In the genomic region with DNA sequence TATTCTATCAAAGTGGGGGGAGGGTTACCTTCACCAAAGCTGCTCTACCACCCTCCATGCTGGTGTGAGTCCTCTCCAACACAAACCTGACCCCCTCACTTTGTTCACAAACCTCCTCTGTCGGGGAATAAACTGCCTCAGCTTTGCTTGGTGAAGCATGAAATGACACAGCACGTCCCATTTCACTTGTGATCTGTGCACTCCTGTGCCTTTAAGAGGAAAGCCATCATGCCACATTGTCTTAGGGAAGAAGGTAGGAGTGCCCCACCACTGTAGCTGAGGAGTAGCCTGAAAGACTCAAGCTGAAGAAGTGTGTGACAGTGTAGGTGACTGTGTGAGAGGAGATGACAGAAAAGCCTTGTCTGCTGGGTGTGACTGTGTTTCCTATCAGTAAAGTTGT, we compare ENCODE assay signal across 12 mouse cellular contexts. TPM values are rescaled to one million over a fixed set of nuclear protein-coding genes. Genes with fewer than 3 reads are reported as not detected.
A peak's percentile ranks its signal among the peaks of the same experiment; 100 is the strongest.
DNase-seq lines count a peak whose midpoint lies in the region; ATAC-seq and TF ChIP-seq lines count a peak whose summit lies in the region.
"Had no signal": no experiment of that assay in that cellular context is flagged by ENCODE, and none has a peak within 500 bp of the region (broad histone marks: within the 10 kb centered on the region; RNA-seq: fewer than 3 reads in every experiment).

No protein-coding gene starts in this region.

- TF ChIP-seq RAD21 in MEL (IDR thresholded peaks at IDR 0.05; ENCODE audit: low read depth, low read length) = no peak

- no peak overlapping the region for H3K4me3 ChIP-seq in forebrain, embryonic 12.5 days (replicated peaks)
- no peak overlapping the region for H3K4me3 ChIP-seq in forebrain, postnatal 0 days (ENCODE audit: low read depth, low read length)
- no peak overlapping the region for H3K4me3 ChIP-seq in kidney, embryonic 15.5 days (replicated peaks)
- no peak overlapping the region for H3K4me3 ChIP-seq in MEL (ENCODE audit: control insufficient read depth in 1 of 2, insufficient read depth in 1 of 2, low read depth in 2 of 2, low read length in 2 of 2)
- peak overlapping the region; percentile 15 to 31; a peak in 2 of 4 replicates for H3K4me3 ChIP-seq in liver, embryonic 14.5 days (ENCODE audit: insufficient read depth in 1 of 2, low read depth in 2 of 2, low read length in 2 of 2)
- H3K4me3 ChIP-seq: gastrocnemius, adult 2 months; limb, embryonic 12.5 days had no signal

- 0 out of 2 replicates have a peak overlapping the region, but pooled peaks have one; percentile 13 for H3K4me2 ChIP-seq in forebrain, embryonic 12.5 days
- no peak overlapping the region for H3K4me2 ChIP-seq in forebrain, postnatal 0 days (ENCODE audit: low read depth)
- H3K4me2 ChIP-seq in kidney, embryonic 15.5 days = peak overlapping the region; percentile 11; the same call in 1 of the 2 replicates
- peak overlapping the region; percentile 81 for H3K4me2 ChIP-seq in liver, embryonic 14.5 days (ENCODE audit: low read depth)
- H3K4me2 ChIP-seq: hindbrain, embryonic 14.5 days; limb, embryonic 12.5 days had no signal

- ATAC-seq in forebrain, embryonic 12.5 days (ENCODE audit: low FRiP score) = no peak
- no peak for ATAC-seq in forebrain, postnatal 0 days
- ATAC-seq in kidney, embryonic 15.5 days (replicated peaks; ENCODE audit: low FRiP score) = no peak
- ATAC-seq in liver, embryonic 14.5 days (ENCODE audit: insufficient read depth) = no peak

- no peak for TF ChIP-seq EP300 in MEL (IDR thresholded peaks at IDR 0.05; ENCODE audit: low read depth in 1 of 2, low read length in 2 of 2)
- no peak for TF ChIP-seq EP300 in liver, embryonic 14.5 days (IDR thresholded peaks at IDR 0.05; ENCODE audit: low read depth)

- no peak for TF ChIP-seq CTCF in forebrain, postnatal 0 days (IDR thresholded peaks at IDR 0.05; ENCODE audit: low read depth)
- TF ChIP-seq CTCF in MEL (IDR thresholded peaks at IDR 0.05 in 2 of 3, conservative IDR thresholded peaks at IDR 0.05 in 1 of 3; ENCODE audit: control insufficient read depth in 1 of 3, insufficient read depth in 1 of 3, low read depth in 2 of 3, low read length in 3 of 3, poor library complexity in 1 of 3, severe bottlenecking in 1 of 3) = no peak
- no peak for TF ChIP-seq CTCF in liver, embryonic 14.5 days (IDR thresholded peaks at IDR 0.05; ENCODE audit: low read depth)

- H3K36me3 ChIP-seq in forebrain, embryonic 12.5 days (replicated peaks) = no peaks in the 10 kb centered on the region
- no peaks in the 10 kb centered on the region for H3K36me3 ChIP-seq in forebrain, postnatal 0 days (ENCODE audit: insufficient read depth)
- H3K36me3 ChIP-seq in kidney, embryonic 15.5 days = no peaks in the 10 kb centered on the region
- peaks cover 0 to 45% of the 10 kb centered on the region in 2 experiments; a peak in 2 of 4 replicates for H3K36me3 ChIP-seq in MEL (ENCODE audit: control insufficient read depth in 1 of 2, insufficient read depth in 2 of 2, low read length in 2 of 2)
- no peaks in the 10 kb centered on the region for H3K36me3 ChIP-seq in liver, embryonic 14.5 days (replicated peaks; ENCODE audit: control insufficient read depth, insufficient read depth, low read depth)
- H3K36me3 ChIP-seq: limb, embryonic 12.5 days had no signal

- peak overlapping the region; percentile 25; the same call in 1 of the 2 replicates for H3K9ac ChIP-seq in forebrain, embryonic 12.5 days
- no peak overlapping the region for H3K9ac ChIP-seq in forebrain, postnatal 0 days
- no peak overlapping the region for H3K9ac ChIP-seq in kidney, embryonic 15.5 days
- H3K9ac ChIP-seq in MEL (ENCODE audit: control insufficient read depth, low read depth, low read length, poor library complexity, severe bottlenecking) = peak overlapping the region; percentile 1
- peak overlapping the region; percentile 56 for H3K9ac ChIP-seq in liver, embryonic 14.5 days (replicated peaks)
- H3K9ac ChIP-seq: hindbrain, embryonic 14.5 days; limb, embryonic 12.5 days had no signal

- DNase-seq in forebrain, postnatal 0 days = no peak
- DNase-seq in kidney, adult 9 months = no peak
- peak; percentile 69 for DNase-seq in MEL (ENCODE audit: low read depth, low spot score)
- DNase-seq in liver, embryonic 14.5 days (ENCODE audit: low read depth in 3 of 3, low spot score in 3 of 3) = no peak
- DNase-seq in B cell, adult 2 months = no peak
- no peak for DNase-seq in embryo, embryonic 9.5 days (ENCODE audit: extremely low spot score)
- DNase-seq: gastrocnemius, adult 2 months; lung, postnatal 36 days had no signal

- WGBS in forebrain, embryonic 12.5 days = 20% methylated on average over 2 of the region's 2 CpGs
- 9% methylated on average over 2 of the region's 2 CpGs for WGBS in forebrain, postnatal 0 days
- 18% methylated on average over 2 of the region's 2 CpGs for whole genome bisulfite sequencing in kidney, embryonic 15.5 days
- WGBS in liver, embryonic 14.5 days (ENCODE audit: insufficient replicate concordance) = 51% methylated on average over 2 of the region's 2 CpGs

- peaks cover 47% of the 10 kb centered on the region for H3K4me1 ChIP-seq in forebrain, embryonic 12.5 days
- peaks cover 10% of the 10 kb centered on the region for H3K4me1 ChIP-seq in forebrain, postnatal 0 days (ENCODE audit: insufficient read depth)
- peaks cover 51% of the 10 kb centered on the region for H3K4me1 ChIP-seq in kidney, embryonic 15.5 days
- H3K4me1 ChIP-seq in MEL (ENCODE audit: control insufficient read depth in 1 of 2, insufficient read depth in 2 of 2, low read length in 2 of 2) = peaks cover 8 to 40% of the 10 kb centered on the region in 2 experiments
- peaks cover 32 to 47% of the 10 kb centered on the region in 2 experiments for H3K4me1 ChIP-seq in liver, embryonic 14.5 days (replicated peaks; ENCODE audit: control insufficient read depth in 2 of 2, insufficient read depth in 2 of 2, low read length in 1 of 2)

- no peak; a peak in 1 of 4 replicates for TF ChIP-seq POLR2A in MEL (IDR thresholded peaks at IDR 0.05; ENCODE audit: control insufficient read depth in 1 of 2, insufficient read depth in 1 of 2, low read depth in 1 of 2, low read length in 2 of 2, poor library complexity in 1 of 2)

- H3K79me2 ChIP-seq in MEL (ENCODE audit: control insufficient read depth, insufficient read depth, low read length, poor library complexity) = peaks cover 9% of the 10 kb centered on the region; the same call in 1 of the 2 replicates

- no peaks in the 10 kb centered on the region for H3K27me3 ChIP-seq in forebrain, embryonic 12.5 days
- no peaks in the 10 kb centered on the region for H3K27me3 ChIP-seq in forebrain, postnatal 0 days (ENCODE audit: insufficient read depth, low read length)
- H3K27me3 ChIP-seq in kidney, embryonic 15.5 days = no peaks in the 10 kb centered on the region
- H3K27me3 ChIP-seq in MEL (ENCODE audit: control insufficient read depth in 1 of 2, insufficient read depth in 2 of 2, low read length in 2 of 2) = no peaks in the 10 kb centered on the region
- H3K27me3 ChIP-seq in liver, embryonic 14.5 days (ENCODE audit: control insufficient read depth, insufficient read depth, low read length) = no peaks in the 10 kb centered on the region
- H3K27me3 ChIP-seq: limb, embryonic 12.5 days had no signal

- H3K27ac ChIP-seq in forebrain, embryonic 12.5 days = no peak overlapping the region
- no peak overlapping the region for H3K27ac ChIP-seq in forebrain, postnatal 0 days (ENCODE audit: low read depth, low read length)
- peak overlapping the region; percentile 39 for H3K27ac ChIP-seq in kidney, embryonic 15.5 days
- H3K27ac ChIP-seq in MEL (ENCODE audit: control insufficient read depth, low read depth, low read length) = peak overlapping the region; percentile 8; the same call in 1 of the 2 replicates
- peak overlapping the region; percentile 48 for H3K27ac ChIP-seq in liver, embryonic 14.5 days
- H3K27ac ChIP-seq: gastrocnemius, adult 2 months; hindbrain, embryonic 14.5 days; limb, embryonic 12.5 days had no signal

- no peaks in the 10 kb centered on the region for H3K9me3 ChIP-seq in forebrain, embryonic 12.5 days
- no peaks in the 10 kb centered on the region for H3K9me3 ChIP-seq in forebrain, postnatal 0 days (ENCODE audit: low read length)
- H3K9me3 ChIP-seq in kidney, embryonic 15.5 days (replicated peaks) = no peaks in the 10 kb centered on the region
- H3K9me3 ChIP-seq in MEL (replicated peaks; ENCODE audit: insufficient read depth, low read length) = no peaks in the 10 kb centered on the region
- H3K9me3 ChIP-seq in liver, embryonic 14.5 days (ENCODE audit: control insufficient read depth, low read length) = no peaks in the 10 kb centered on the region
- H3K9me3 ChIP-seq: limb, embryonic 12.5 days had no signal

RNA-seq across cellular contexts. Expression of a gene that starts 4.5 kb away (rescaled TPM):
- polyA plus RNA-seq in forebrain, embryonic 12.5 days (2016; fragmentation: Nextera tagmentation; extraction: Ambion mirVana) = 14.9 and 15.4 TPM in 2 replicates
- 9.0 and 12.2 TPM in 2 replicates for total RNA-seq in forebrain, postnatal 0 days (2014; rRNA removed)
- 3.6 and 3.9 TPM in 2 replicates for polyA plus RNA-seq in forebrain, postnatal 0 days (2015; fragmentation: Nextera tagmentation; extraction: Ambion mirVana)
- polyA plus RNA-seq in kidney, embryonic 15.5 days (2015; fragmentation: Nextera tagmentation; extraction: Ambion mirVana) = 12.2 and 12.6 TPM in 2 replicates
- 1.6 and 1.8 TPM in 2 replicates for total RNA-seq in MEL (2012; rRNA removed)
- 1 to 10 TPM in 1 of 2 experiments, not detected in 1; 3.2 TPM for polyA plus RNA-seq in MEL (2012; ENCODE audit: insufficient read depth in 1 of 2, insufficient read length in 2 of 2, low read depth in 1 of 2, low replicate concordance in 2 of 2, missing spikeins in 1 of 2)
- polyA plus RNA-seq in liver, embryonic 14.5 days (2012; rRNA removed) = 8.7 and 8.9 TPM in 2 replicates
- polyA plus RNA-seq in liver, embryonic 14.5 days (2014; fragmentation: Nextera tagmentation; extraction: Ambion mirVana) = 6.4 and 9.1 TPM in 2 replicates

RNA-seq across cellular contexts. Expression of a gene that starts 4.7 kb away (rescaled TPM):
- 13.8 and 14.0 TPM in 2 replicates for polyA plus RNA-seq in forebrain, embryonic 12.5 days (2016; fragmentation: Nextera tagmentation; extraction: Ambion mirVana)
- 471 and 484 TPM in 2 replicates for total RNA-seq in forebrain, postnatal 0 days (2014; rRNA removed)
- 1.9 and 2.2 TPM in 2 replicates for polyA plus RNA-seq in forebrain, postnatal 0 days (2015; fragmentation: Nextera tagmentation; extraction: Ambion mirVana)
- polyA plus RNA-seq in kidney, embryonic 15.5 days (2015; fragmentation: Nextera tagmentation; extraction: Ambion mirVana) = 10.8 and 11.3 TPM in 2 replicates
- 2,824 and 3,687 TPM in 2 replicates for total RNA-seq in MEL (2012; rRNA removed)
- polyA plus RNA-seq in MEL (2012; ENCODE audit: insufficient read depth in 1 of 2, insufficient read length in 2 of 2, low read depth in 1 of 2, low replicate concordance in 2 of 2, missing spikeins in 1 of 2) = 1 to 10 TPM in 1 of 2 experiments, not detected in 1; 4.8 TPM
- 18.5 and 20.7 TPM in 2 replicates for polyA plus RNA-seq in liver, embryonic 14.5 days (2012; rRNA removed)
- 14.0 and 18.2 TPM in 2 replicates for polyA plus RNA-seq in liver, embryonic 14.5 days (2014; fragmentation: Nextera tagmentation; extraction: Ambion mirVana)

RNA-seq across cellular contexts. Expression of a gene that starts 5.8 kb away (rescaled TPM):
- 1.1 and 1.7 TPM in 2 replicates for polyA plus RNA-seq in forebrain, embryonic 12.5 days (2016; fragmentation: Nextera tagmentation; extraction: Ambion mirVana)
- total RNA-seq in forebrain, postnatal 0 days (2014; rRNA removed) = 166 and 395 TPM in 2 replicates
- 1.2 TPM in 1 of 2 replicates, not detected in the other for polyA plus RNA-seq in forebrain, postnatal 0 days (2015; fragmentation: Nextera tagmentation; extraction: Ambion mirVana)
- polyA plus RNA-seq in kidney, embryonic 15.5 days (2015; fragmentation: Nextera tagmentation; extraction: Ambion mirVana) = 0.86 and 0.90 TPM in 2 replicates
- total RNA-seq in MEL (2012; rRNA removed) = 197 and 234 TPM in 2 replicates
- under 1 TPM in 1 of 2 experiments, not detected in 1; 0.72 TPM for polyA plus RNA-seq in MEL (2012; ENCODE audit: insufficient read depth in 1 of 2, insufficient read length in 2 of 2, low read depth in 1 of 2, low replicate concordance in 2 of 2, missing spikeins in 1 of 2)
- polyA plus RNA-seq in liver, embryonic 14.5 days (2012; rRNA removed) = 0.68 TPM in 1 of 2 replicates, not detected in the other
- 0.52 TPM in 1 of 2 replicates, not detected in the other for polyA plus RNA-seq in liver, embryonic 14.5 days (2014; fragmentation: Nextera tagmentation; extraction: Ambion mirVana)
- polyA plus RNA-seq: hindbrain, embryonic 14.5 days had no signal

RNA-seq across cellular contexts. Expression of a gene that starts 5.9 kb away (rescaled TPM):
- 72.2 and 77.9 TPM in 2 replicates for polyA plus RNA-seq in forebrain, embryonic 12.5 days (2016; fragmentation: Nextera tagmentation; extraction: Ambion mirVana)
- 31.4 and 40.2 TPM in 2 replicates for total RNA-seq in forebrain, postnatal 0 days (2014; rRNA removed)
- polyA plus RNA-seq in forebrain, postnatal 0 days (2015; fragmentation: Nextera tagmentation; extraction: Ambion mirVana) = 67.7 and 75.8 TPM in 2 replicates
- polyA plus RNA-seq in kidney, embryonic 15.5 days (2015; fragmentation: Nextera tagmentation; extraction: Ambion mirVana) = 55.2 and 59.4 TPM in 2 replicates
- 115 and 123 TPM in 2 replicates for total RNA-seq in MEL (2012; rRNA removed)
- 100 to 1,000 TPM in 1 of 2 experiments, not detected in 1; 124 TPM for polyA plus RNA-seq in MEL (2012; ENCODE audit: insufficient read depth in 1 of 2, insufficient read length in 2 of 2, low read depth in 1 of 2, low replicate concordance in 2 of 2, missing spikeins in 1 of 2)
- 32.2 and 34.0 TPM in 2 replicates for polyA plus RNA-seq in liver, embryonic 14.5 days (2012; rRNA removed)
- polyA plus RNA-seq in liver, embryonic 14.5 days (2014; fragmentation: Nextera tagmentation; extraction: Ambion mirVana) = 49.4 and 49.7 TPM in 2 replicates

RNA-seq across cellular contexts. Expression of a gene that starts 13.5 kb away (rescaled TPM):
- 11.6 and 17.3 TPM in 2 replicates for polyA plus RNA-seq in forebrain, embryonic 12.5 days (2016; fragmentation: Nextera tagmentation; extraction: Ambion mirVana)
- 52.3 and 90.8 TPM in 2 replicates for total RNA-seq in forebrain, postnatal 0 days (2014; rRNA removed)
- polyA plus RNA-seq in forebrain, postnatal 0 days (2015; fragmentation: Nextera tagmentation; extraction: Ambion mirVana) = 0.84 and 1.3 TPM in 2 replicates
- 7.9 TPM in 2 replicates for polyA plus RNA-seq in kidney, embryonic 15.5 days (2015; fragmentation: Nextera tagmentation; extraction: Ambion mirVana)
- total RNA-seq in MEL (2012; rRNA removed) = 2,744 and 3,348 TPM in 2 replicates
- 1,000 to 10,000 TPM in 1 of 2 experiments, 1 to 10 TPM in 1; 8.2 to 1,897 TPM for polyA plus RNA-seq in MEL (2012; ENCODE audit: insufficient read depth in 1 of 2, insufficient read length in 2 of 2, low read depth in 1 of 2, low replicate concordance in 2 of 2, missing spikeins in 1 of 2)
- 91.6 and 122 TPM in 2 replicates for polyA plus RNA-seq in liver, embryonic 14.5 days (2012; rRNA removed)
- 13.6 and 14.6 TPM in 2 replicates for polyA plus RNA-seq in liver, embryonic 14.5 days (2014; fragmentation: Nextera tagmentation; extraction: Ambion mirVana)

Comparison
In these comparisons a context has a peak if more than half of its experiments do, and no peak if none do; other contexts are left out.
1. H3K9ac ChIP-seq: peak in forebrain, embryonic 12.5 days (single experiment), MEL (single experiment) and liver, embryonic 14.5 days (single experiment); none in forebrain, postnatal 0 days (single experiment) and kidney, embryonic 15.5 days (single experiment).
2. H3K27ac ChIP-seq: peak in kidney, embryonic 15.5 days (single experiment), MEL (single experiment) and liver, embryonic 14.5 days (single experiment); none in forebrain, embryonic 12.5 days (single experiment) and forebrain, postnatal 0 days (single experiment).
3. H3K4me3 ChIP-seq: peak in liver, embryonic 14.5 days (2 of 2); none in forebrain, embryonic 12.5 days (single experiment), forebrain, postnatal 0 days (single experiment), kidney, embryonic 15.5 days (single experiment) and MEL (0 of 2).